Mouse (Mus musculus) frontal cortex, postnatal 36 days (tissue): ENCODE results near the gene Htr5b.
A peak's percentile ranks its signal among the peaks of the same experiment; 100 is the strongest.

Experiments
- DNase-seq, 2 experiments: peaks; one replicate each; pipeline ENCODE4 v3.0.0; 2022; ENCODE audit warnings: low spot score in 2 of 2

Gene Htr5b

DNA sequence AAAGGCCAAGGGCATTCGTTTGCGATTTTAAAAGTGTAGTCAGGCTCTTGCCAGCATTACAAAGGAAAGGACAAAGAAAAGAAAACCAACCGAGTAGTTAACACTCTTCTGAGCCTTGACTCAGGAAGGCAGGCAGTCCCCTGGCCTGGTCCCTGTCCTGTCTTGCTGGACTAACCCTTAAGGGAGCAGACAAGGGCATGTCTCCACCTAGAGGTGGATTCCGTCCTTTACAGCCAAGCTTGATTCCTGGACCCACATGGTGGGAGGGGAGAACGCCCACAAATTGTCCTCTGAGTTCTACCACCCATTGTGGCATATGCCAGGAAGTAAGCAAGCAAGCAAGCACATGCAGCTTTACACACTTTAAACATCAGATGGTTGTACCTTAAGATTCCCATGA lies 38.0 kb downstream of the Htr5b start:
- peak; percentile 8 to 24 for DNase-seq

DNA sequence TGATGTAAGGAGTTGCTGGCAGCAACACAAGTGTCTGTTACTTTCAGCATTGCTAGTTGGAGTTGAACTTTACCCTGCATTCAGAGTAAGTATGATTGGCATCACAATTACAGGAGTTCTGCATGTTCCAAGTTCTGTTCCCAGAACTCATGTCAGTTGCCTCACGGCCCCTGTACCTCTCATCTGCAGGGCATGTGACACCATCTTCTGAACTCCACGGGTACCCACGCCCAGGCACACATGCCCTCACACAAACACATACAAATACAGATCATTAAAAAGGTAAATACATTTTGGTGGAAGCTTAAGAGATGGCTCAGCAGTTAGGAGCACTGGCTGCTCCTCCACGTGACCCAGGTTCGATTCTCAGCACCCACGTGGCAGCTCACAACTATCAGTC lies 41.5 kb downstream of the Htr5b start:
- no peak for DNase-seq

DNA sequence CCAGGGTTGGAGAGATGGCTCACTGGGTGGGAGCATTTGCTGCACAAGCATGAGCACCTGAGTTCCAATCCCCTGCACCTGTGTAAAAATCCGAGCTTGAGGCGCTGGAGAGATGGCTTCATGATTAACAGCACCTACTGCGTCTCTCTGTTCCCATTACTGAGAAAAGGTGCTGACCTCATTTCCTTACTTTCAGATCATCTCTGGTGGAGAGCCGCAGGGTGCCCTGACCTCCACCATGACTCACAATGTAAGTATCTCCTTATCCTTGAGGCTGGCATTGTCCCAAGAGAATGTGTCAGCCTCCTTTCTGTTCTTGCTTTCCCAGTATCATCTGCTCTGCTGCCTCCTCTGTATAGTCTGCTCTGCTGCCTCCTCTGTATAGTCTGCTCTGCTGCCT lies 45.2 kb downstream of the Htr5b start:
- no peak for DNase-seq

DNA sequence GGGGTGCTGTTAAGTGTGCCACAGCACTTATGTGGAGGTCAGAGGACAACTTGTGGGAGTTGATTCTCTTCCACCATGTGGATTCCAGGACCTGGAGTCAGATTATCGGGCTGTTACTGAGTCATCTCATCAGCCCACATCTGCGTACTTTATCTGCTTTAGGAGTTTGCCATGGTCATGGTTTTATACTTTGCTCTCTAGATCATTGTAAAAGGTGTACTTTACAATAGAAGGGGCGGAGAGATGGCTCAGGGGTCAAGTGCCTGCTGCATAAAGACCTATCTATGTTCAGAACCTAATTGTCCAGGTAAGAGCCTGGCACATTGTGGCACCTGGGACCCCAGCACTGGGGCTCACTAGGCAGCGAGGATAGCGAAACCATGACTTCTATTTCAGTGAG lies 48.9 kb downstream of the Htr5b start:
- no peak for DNase-seq

GRCm38 (mm10) chr1:121478284-121478980 lies 49.8 kb downstream of the Htr5b start:
- peak; percentile 36 to 41 for DNase-seq

DNA sequence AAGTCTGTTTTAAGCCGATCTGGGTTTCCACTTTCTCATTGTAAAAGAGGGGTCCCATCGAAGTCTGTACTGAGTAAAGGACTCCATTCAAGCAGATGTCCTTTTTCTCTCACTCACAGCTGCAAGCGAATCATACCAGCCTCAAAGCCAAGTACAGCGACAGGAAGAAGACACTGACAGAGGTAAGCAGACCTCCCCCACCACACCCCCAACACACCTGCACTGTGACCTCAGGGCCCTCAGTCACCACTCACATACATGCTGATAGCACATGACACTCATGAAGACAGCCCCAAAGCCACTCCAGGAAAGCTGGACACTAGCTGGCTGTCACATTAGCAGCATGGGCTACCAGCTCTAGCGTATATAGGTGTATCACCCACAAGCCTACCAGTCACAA lies 50.5 kb downstream of the Htr5b start:
- DNase-seq, result no peak

DNA sequence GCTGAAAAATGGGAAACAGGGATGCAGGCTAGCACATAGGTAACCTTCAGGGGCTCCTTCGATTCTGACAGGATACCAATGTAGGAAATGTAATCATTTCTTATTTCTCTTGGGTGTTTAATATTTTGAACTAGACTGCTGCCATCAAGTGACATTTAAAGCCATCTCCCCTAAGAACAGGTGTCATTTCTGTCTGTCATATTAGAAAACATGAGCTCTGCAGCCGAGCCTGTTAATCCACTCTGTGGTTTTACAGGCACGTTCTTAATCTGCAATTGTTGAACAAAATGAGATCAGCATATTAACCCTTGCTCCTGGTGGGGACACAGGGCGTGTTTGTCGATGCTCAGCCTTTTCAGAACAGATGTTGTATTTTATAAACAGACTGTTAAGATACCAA lies 56.8 kb downstream of the Htr5b start:
- DNase-seq, result no peak

DNA sequence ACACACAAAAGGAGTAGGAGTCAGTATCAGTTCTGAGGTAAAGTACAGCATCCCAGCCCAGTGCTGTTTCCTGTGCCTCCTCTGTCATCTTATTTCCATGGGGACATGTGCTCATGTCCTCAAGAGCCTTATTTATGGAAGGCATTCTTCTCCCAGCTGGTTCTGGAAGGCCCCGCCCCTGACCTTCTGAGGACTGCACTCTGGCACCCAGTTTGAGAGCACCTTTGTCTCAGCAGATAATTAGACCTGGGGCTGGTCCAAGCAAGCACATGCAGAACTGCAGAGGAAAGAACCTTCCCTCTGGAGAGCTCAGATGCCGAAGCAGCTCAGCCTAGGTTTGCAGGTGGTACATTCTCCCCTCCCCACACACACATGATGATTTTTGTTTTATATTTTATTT lies 60.0 kb downstream of the Htr5b start:
- DNase-seq, result no peak

DNA sequence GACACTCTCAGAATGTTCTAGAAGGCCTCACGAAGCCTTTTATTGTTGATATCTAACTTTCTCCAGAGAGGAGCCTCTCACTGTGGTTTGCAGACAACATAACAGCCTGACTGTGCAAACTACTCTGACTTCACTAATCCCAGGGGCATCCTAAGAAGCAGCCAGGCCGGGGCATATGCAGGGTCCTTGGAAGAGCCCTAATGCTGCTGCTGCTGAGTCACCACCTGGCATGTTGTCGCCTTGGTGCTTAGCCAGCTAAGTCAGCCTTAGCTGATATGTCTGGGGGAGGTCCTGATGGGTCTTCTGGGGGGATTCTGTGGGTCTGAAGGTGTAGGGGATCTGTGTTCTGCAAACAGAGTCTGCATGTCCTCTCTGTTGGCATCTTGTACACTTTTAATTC lies 62.0 kb downstream of the Htr5b start:
- no peak for DNase-seq

DNA sequence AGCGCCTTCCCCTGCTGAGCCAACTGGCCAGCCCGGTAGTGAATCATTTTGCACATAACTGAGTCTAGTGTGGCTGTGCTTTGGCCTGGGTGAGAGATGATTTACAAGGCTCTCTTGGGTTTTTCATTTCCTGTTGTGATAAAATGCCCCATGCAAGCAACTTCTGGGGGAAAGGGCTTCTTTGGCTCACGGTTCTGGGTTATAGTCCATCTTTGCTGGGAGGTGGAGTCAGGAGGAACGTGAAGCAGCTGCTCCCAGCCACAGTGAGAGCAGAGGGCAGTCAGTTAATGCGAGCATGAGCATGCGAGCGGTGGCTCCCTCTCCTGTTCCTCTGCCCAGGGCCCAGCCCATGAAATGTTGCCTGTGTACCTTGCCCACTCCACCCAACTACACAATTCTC lies 64.5 kb downstream of the Htr5b start:
- DNase-seq, result no peak

- DNase-seq, result no peak
Measured at GRCm38 (mm10) chr1:121462643-121463042, 65.6 kb downstream of the Htr5b start.

DNA sequence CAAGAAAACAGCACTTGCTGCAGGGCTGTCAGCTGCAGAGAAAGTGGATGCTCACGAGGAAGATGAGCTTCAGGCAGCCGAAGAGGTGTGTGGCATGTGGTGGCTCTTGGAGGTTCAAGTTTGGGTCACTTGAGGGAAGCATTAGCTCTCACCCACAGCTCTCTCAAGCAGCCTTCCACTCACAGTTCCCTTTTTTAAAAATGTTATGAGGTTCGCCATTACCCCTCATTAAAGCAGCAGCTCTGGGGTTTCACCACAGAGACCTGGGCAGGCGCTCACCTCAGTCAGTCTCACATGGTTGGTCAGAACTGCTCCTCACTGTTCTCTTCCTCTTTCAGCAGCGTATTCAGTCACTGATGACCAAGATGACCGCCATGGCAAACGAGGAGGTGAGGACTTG lies 66.4 kb downstream of the Htr5b start:
- no peak for DNase-seq

GRCm38 (mm10) chr1:121460077-121460476 lies 68.2 kb downstream of the Htr5b start:
- DNase-seq, result no peak
